Mouse (Mus musculus): ENCODE results near the gene Rnf167. TPM values are rescaled to one million over a fixed set of nuclear protein-coding genes. Genes with fewer than 3 reads are reported as not detected.
A peak's percentile ranks its signal among the peaks of the same experiment; 100 is the strongest.

Gene Rnf167
- polyA plus RNA-seq, 1 experiment from 2014 or later = 55.3 TPM

GRCm38 (mm10) chr11:70630129-70630528 is 16.9 kb upstream of the Rnf167 start:
- no peak overlapping the region for H3K9ac ChIP-seq (replicated peaks)
- ATAC-seq (no peak), DNase-seq (no peak)
- H3K9me3 ChIP-seq (ENCODE audit: low read length) = no peaks in the 10 kb centered on the region
- H3K4me2 ChIP-seq (ENCODE audit: low read depth, low read length) = no peak overlapping the region
- no peak overlapping the region for H3K4me3 ChIP-seq (ENCODE audit: low read depth, low read length)
- TF ChIP-seq CTCF (IDR thresholded peaks at IDR 0.05; ENCODE audit: low read depth) = no peak
- H3K36me3 ChIP-seq (replicated peaks; ENCODE audit: insufficient read depth, low read length) = no peaks in the 10 kb centered on the region
- H3K27ac ChIP-seq (ENCODE audit: low read depth) = no peak overlapping the region
- peaks cover 9% of the 10 kb centered on the region for H3K4me1 ChIP-seq (ENCODE audit: insufficient read depth)
- WGBS (ENCODE audit: insufficient replicate concordance) = 42% methylated on average over 7 of the region's 7 CpGs
- no peaks in the 10 kb centered on the region for H3K27me3 ChIP-seq (ENCODE audit: insufficient read depth, low read length)

DNA sequence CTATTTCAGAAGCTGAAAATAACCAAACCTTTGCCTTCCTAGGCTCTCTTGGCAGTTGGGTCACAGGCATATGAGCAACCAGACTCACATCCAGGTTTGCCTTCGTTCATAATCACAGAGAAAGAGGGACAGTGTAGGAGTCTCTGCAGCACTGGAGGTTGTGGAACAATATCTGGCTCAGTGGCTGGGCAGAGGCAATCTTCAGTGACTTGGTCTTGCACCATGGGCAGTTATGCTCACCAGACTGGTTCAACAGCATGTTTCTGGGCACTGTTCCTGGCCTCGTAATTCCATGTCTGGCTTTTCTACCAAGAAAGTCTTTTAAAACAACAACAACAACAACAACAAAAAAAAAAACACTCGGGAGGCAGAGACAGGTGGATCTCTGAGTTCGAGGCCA is 11.4 kb upstream of the Rnf167 start:
- Histone ChIP-seq H3K27ac (ENCODE audit: low read depth) (no peak overlapping the region), H3K27me3 (ENCODE audit: insufficient read depth, low read length) (no peaks in the 10 kb centered on the region), H3K36me3 (replicated peaks; ENCODE audit: insufficient read depth, low read length) (no peaks in the 10 kb centered on the region), H3K4me2 (ENCODE audit: low read depth, low read length) (no peak overlapping the region), H3K9me3 (ENCODE audit: low read length) (no peaks in the 10 kb centered on the region), H3K4me3 (ENCODE audit: low read depth, low read length) (no peak overlapping the region), H3K4me1 (ENCODE audit: insufficient read depth) (peaks cover 18% of the 10 kb centered on the region), H3K9ac (replicated peaks) (no peak overlapping the region)
- TF ChIP-seq CTCF (IDR thresholded peaks at IDR 0.05; ENCODE audit: low read depth) (no peak), EP300 (IDR thresholded peaks at IDR 0.05; ENCODE audit: low read depth) (no peak)
- 85% methylated on average over 4 of the region's 4 CpGs for whole genome bisulfite sequencing (ENCODE audit: insufficient replicate concordance)
- no peak for ATAC-seq
- DNase-seq = no peak

- H3K4me1 ChIP-seq (ENCODE audit: insufficient read depth) = peaks cover 23% of the 10 kb centered on the region
- no peak for ATAC-seq
These were observed 9.3 kb upstream of the Rnf167 start for GRCm38 (mm10) chr11:70637764-70638163.

DNA sequence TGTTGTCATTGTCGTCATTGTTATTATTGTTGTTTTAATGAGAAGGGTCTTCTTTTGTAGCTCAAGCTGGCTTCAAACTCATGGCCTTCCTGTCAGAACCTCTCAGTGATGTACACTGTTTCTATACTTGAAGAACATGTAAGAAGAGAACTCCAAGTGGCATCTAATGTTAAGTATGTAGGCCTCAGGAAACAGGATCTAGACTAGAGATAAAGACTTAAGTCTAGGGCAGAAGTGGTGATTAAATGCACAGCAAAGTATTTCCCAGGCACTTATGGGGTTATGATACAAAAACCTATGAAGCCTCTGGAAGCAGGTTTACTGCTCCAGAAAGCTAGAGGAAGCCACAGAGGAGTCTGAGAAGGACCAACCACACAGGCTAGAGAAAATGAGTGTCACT is 8.7 kb upstream of the Rnf167 start:
- no peak overlapping the region for H3K4me3 ChIP-seq (ENCODE audit: low read depth, low read length)

More at GRCm38 (mm10) chr11:70637764-70638163, 9.3 kb upstream of the Rnf167 start:
- Histone ChIP-seq H3K4me2 (ENCODE audit: low read depth, low read length) (no peak overlapping the region), H3K27ac (ENCODE audit: low read depth) (no peak overlapping the region; the same call in 1 of the 2 replicates), H3K27me3 (ENCODE audit: insufficient read depth, low read length) (no peaks in the 10 kb centered on the region), H3K36me3 (replicated peaks; ENCODE audit: insufficient read depth, low read length) (no peaks in the 10 kb centered on the region), H3K9me3 (ENCODE audit: low read length) (no peaks in the 10 kb centered on the region), H3K9ac (replicated peaks) (no peak overlapping the region), H3K4me3 (ENCODE audit: low read depth, low read length) (no peak overlapping the region)
- TF ChIP-seq EP300 (IDR thresholded peaks at IDR 0.05; ENCODE audit: low read depth) (no peak), CTCF (IDR thresholded peaks at IDR 0.05; ENCODE audit: low read depth) (no peak)
- WGBS (ENCODE audit: insufficient replicate concordance) = 76% methylated on average over 1 of the region's 1 CpGs
- DNase-seq = no peak

GRCm38 (mm10) chr11:70638714-70639278 is 8.2 kb upstream of the Rnf167 start, which contains the start of gene Gp1ba:
Gene Gp1ba (plus strand): TSS chr11:70639122.
- Histone ChIP-seq H3K27ac (ENCODE audit: low read depth) (peak within 1 kb of the TSS; percentile 80), H3K36me3 (replicated peaks; ENCODE audit: insufficient read depth, low read length) (peaks cover 3% of the 10 kb centered on the region; the same call in 1 of the 2 replicates), H3K4me2 (ENCODE audit: low read depth, low read length) (peak within 1 kb of the TSS; percentile 55), H3K4me3 (ENCODE audit: low read depth, low read length) (no peak within 1 kb of the TSS), H3K4me1 (ENCODE audit: insufficient read depth) (peaks cover 23% of the 10 kb centered on the region), H3K9ac (replicated peaks) (peak within 1 kb of the TSS; percentile 8), H3K9me3 (ENCODE audit: low read length) (no peaks in the 10 kb centered on the region), H3K27me3 (ENCODE audit: insufficient read depth, low read length) (no peaks in the 10 kb centered on the region)
- DNase-seq (no peak), ATAC-seq (peak; percentile 76)
- WGBS (ENCODE audit: insufficient replicate concordance) = 8% methylated on average over 5 of the region's 5 CpGs
- TF ChIP-seq CTCF (IDR thresholded peaks at IDR 0.05; ENCODE audit: low read depth) (no peak), EP300 (IDR thresholded peaks at IDR 0.05; ENCODE audit: low read depth) (peak; percentile 76)

More for the DNA sequence above, 8.7 kb upstream of the Rnf167 start:
- no peak for DNase-seq
- Histone ChIP-seq H3K4me2 (ENCODE audit: low read depth, low read length) (peak overlapping the region; percentile 55), H3K9me3 (ENCODE audit: low read length) (no peaks in the 10 kb centered on the region), H3K27me3 (ENCODE audit: insufficient read depth, low read length) (no peaks in the 10 kb centered on the region), H3K4me1 (ENCODE audit: insufficient read depth) (peaks cover 23% of the 10 kb centered on the region), H3K36me3 (replicated peaks; ENCODE audit: insufficient read depth, low read length) (no peaks in the 10 kb centered on the region; the same call in 1 of the 2 replicates), H3K9ac (replicated peaks) (no peak overlapping the region; the same call in 1 of the 2 replicates), H3K27ac (ENCODE audit: low read depth) (peak overlapping the region; percentile 80)
- 69% methylated on average over 1 of the region's 1 CpGs for WGBS (ENCODE audit: insufficient replicate concordance)
- ATAC-seq = peak; percentile 11; the same call in 1 of the 2 replicates
- no peak for TF ChIP-seq CTCF (IDR thresholded peaks at IDR 0.05; ENCODE audit: low read depth)
- no peak for TF ChIP-seq EP300 (IDR thresholded peaks at IDR 0.05; ENCODE audit: low read depth)

- WGBS (ENCODE audit: insufficient replicate concordance) = 74% methylated on average over 8 of the region's 8 CpGs
- Histone ChIP-seq H3K9me3 (ENCODE audit: low read length) (no peaks in the 10 kb centered on the region), H3K27ac (ENCODE audit: low read depth) (no peak overlapping the region), H3K4me1 (ENCODE audit: insufficient read depth) (peaks cover 23% of the 10 kb centered on the region), H3K9ac (replicated peaks) (no peak overlapping the region), H3K27me3 (ENCODE audit: insufficient read depth, low read length) (no peaks in the 10 kb centered on the region), H3K36me3 (replicated peaks; ENCODE audit: insufficient read depth, low read length) (peaks cover 12% of the 10 kb centered on the region), H3K4me2 (ENCODE audit: low read depth, low read length) (no peak overlapping the region; the same call in 1 of the 2 replicates), H3K4me3 (ENCODE audit: low read depth, low read length) (no peak overlapping the region)
- no peak for TF ChIP-seq CTCF (IDR thresholded peaks at IDR 0.05; ENCODE audit: low read depth)
- TF ChIP-seq EP300 (IDR thresholded peaks at IDR 0.05; ENCODE audit: low read depth) = no peak
- no peak for ATAC-seq
- DNase-seq = no peak
These were observed 7.1 kb upstream of the Rnf167 start for GRCm38 (mm10) chr11:70639976-70640375.
